Mouse (Mus musculus): Measurements from ENCODE around the gene Nol3.

Nol3 gene

GRCm38 (mm10) chr8:105263244-105263912 lies 12.6 kb upstream of the Nol3 start:
- DNase-seq (ENCODE audit: low spot score): no peak

DNA sequence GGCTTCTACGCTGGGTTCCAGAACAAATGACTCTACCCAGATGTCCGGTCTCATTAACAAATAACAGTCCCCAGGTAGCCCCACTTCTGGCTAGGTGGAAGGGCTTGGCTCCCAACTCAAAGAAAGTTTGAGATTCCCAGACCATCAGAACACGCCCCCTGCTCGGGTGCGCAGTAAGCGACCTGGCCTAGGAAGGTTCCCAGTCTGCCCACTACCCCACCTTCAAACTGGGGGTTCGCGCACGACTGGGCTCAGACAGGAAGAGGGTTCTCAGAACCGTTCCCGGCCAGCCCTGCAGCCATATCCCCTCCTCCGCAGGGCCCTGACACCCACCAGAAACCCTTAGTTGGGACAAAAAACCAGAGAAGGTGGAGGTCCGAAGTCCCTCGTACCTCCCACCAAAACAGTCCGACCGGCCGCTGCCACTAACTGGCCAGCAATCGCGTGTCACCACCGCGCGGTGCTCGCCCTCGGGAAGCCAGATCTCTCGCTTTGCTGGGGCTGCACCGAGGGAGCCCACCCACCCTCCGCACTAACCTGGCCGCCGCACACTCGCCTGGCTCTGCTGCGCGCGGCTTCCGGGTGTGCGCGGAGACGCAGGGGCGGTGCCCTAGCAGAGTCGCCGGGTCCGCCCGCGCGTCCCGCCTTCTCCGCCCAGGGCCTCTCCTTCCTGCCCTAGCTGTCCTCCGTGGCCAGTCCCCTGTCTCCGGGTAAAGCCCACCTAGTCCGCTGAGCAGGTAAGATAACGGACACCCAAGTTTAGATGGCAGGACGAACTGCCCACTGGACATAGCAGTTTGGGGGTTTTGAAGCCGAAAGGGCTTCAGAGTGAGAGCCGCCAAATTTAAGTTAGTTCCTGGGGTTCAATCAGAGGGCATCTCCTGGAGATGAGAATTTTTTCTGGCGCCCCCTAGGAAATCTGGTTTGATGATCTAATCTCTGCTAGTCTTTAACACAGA lies 11.6 kb upstream of the Nol3 start, which contains the start of the genes Tradd and Fbxl8:
Tradd (minus strand) TSS at position 586 of the 959 bp plus-strand sequence.
Fbxl8 (plus strand) TSS at position 625 of the 959 bp plus-strand sequence.
- DNase-seq (ENCODE audit: low spot score): peak; percentile 62

DNA sequence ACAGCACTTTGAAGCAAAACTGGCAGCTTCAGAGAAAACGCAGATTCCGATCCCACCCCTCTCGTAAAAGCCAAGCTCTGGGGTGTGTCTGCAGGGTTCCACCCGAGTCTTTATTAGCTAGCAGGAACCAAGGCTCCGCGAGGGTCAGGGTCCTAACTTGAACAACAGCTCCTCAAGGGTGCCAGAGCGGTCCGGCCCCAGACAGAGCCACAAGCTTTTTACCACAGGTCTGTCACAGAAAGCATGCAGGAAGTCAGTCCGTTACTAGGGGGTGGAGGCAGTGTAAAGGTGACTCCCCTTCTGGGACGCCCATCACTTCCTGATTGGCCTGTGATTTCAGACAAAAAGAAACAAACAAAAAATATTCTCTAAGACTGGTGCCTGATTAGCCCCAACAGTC lies 10.8 kb upstream of the Nol3 start:
- DNase-seq (ENCODE audit: low spot score): no peak

DNA sequence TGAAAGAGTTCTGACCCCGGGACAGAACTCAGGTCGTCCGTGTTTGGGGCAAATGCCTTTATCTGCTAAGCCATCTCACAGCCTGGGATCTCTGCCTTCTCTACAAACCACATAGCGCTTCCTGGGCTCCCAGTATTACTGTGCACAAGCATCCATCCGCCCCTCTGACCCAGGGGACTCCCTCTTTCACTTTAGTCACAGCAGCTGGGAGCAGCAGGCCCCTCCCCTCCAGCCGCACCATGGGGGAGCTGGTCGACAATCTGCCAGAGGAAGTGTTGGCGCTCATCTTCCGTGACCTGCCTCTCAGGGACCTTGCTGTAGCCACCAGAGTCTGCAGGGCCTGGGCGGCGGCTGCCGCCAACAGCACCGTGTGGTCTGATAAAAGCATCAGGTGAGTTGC lies 9.2 kb upstream of the Nol3 start:
- no peak for DNase-seq (ENCODE audit: low spot score)

- no peak for DNase-seq (ENCODE audit: low spot score)
These were observed 7.4 kb upstream of the Nol3 start for GRCm38 (mm10) chr8:105268342-105269074.

DNA sequence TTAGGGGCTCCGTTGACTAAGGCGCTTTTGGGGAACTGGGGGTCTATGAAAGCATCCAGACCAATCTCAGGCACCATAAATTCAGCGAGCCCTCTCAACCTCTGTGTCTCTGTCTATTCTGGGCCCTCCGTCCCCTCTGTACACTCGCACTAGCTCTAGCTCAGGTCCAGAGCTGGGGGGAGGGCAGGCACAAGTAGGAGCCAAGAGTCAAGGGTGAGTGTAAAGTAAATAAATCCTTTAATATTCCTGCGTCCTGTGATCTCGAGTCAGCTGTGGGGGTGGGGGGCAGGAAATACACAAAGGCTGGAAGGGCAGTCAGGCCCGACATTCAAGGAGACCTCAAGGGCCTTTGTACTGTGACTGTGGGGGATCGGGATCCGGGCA lies 6.9 kb upstream of the Nol3 start:
- no peak for DNase-seq (ENCODE audit: low spot score)

GRCm38 (mm10) chr8:105269461-105269947 lies 6.4 kb upstream of the Nol3 start, which contains the start of gene Hsf4:
Hsf4 (plus strand) TSS chr8:105269801.
- DNase-seq (ENCODE audit: low spot score): no peak

GRCm38 (mm10) chr8:105270101-105270915 lies 5.6 kb upstream of the Nol3 start:
- no peak for DNase-seq (ENCODE audit: low spot score)

- no peak for DNase-seq (ENCODE audit: low spot score)
These were observed 5.1 kb upstream of the Nol3 start for GRCm38 (mm10) chr8:105270916-105271186.

- no peak for DNase-seq (ENCODE audit: low spot score)
These were observed 553 bp upstream of the Nol3 start for GRCm38 (mm10) chr8:105275387-105275786.

GRCm38 (mm10) chr8:105276292-105277120 lies 566 bp downstream of the Nol3 start:
- DNase-seq (ENCODE audit: low spot score): no peak

DNA sequence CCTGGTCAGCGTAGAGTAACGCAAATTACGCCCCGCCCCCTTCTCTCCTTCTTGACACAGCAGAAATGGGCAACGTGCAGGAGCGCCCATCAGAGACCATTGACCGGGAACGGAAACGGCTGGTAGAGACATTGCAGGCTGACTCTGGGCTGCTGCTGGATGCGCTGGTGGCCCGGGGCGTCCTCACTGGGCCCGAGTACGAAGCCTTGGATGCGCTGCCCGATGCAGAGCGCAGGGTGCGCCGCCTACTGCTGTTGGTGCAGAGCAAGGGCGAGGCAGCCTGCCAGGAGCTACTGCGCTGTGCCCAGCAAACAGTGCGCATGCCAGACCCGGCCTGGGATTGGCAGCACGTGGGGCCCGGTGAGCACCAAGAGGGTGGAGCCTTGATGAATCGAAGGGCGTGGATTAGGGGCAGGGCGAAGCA lies 3.0 kb downstream of the Nol3 start:
- DNase-seq (ENCODE audit: low spot score): peak; percentile 69

GRCm38 (mm10) chr8:105280567-105280966 lies 4.6 kb downstream of the Nol3 start:
- no peak for DNase-seq (ENCODE audit: low spot score)

GRCm38 (mm10) chr8:105281821-105282220 lies 5.9 kb downstream of the Nol3 start:
- no peak for DNase-seq (ENCODE audit: low spot score)

DNA sequence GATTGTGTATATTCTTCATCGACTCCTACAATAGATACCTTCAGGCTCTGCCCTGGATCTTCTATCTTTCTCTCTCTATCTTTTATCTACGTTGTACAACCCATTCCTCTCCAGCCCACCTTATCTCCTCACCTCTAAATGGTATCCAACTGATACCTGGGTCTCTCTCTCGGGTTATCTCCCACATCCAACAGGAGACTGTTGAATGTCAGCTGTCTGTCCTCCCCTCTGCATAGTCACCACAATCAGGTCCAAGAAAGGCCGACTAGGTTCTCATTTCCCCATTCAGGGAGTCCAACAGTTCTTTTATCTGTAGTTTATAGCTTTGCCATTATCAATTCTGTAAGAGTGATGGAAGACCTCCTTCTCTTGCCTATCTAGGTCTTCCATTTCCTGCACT lies 6.3 kb downstream of the Nol3 start:
- DNase-seq (ENCODE audit: low spot score): no peak

GRCm38 (mm10) chr8:105283074-105283473 lies 7.1 kb downstream of the Nol3 start:
- no peak for DNase-seq (ENCODE audit: low spot score)

GRCm38 (mm10) chr8:105285514-105285913 lies 9.6 kb downstream of the Nol3 start:
- no peak for DNase-seq (ENCODE audit: low spot score)

GRCm38 (mm10) chr8:105286907-105287306 lies 11.0 kb downstream of the Nol3 start:
- no peak for DNase-seq (ENCODE audit: low spot score)

DNA sequence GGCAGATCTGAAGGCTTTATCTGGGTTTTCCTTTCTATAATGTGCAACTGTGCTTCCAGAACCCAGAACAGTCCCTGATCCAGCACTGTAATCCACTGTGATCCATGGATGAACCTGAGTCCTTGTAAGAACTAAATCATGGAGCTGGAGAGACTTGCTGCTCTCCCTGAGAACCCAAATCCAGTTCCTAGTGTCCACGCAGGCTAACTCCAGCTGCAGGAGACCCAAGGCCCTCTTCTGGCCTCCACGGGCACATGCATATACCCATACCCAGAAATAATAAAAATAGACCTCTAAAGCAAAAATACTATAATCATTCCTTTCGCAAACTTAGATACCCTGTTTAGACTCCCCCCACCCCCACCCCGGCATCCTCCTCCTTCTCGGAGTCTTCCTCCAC lies 12.3 kb downstream of the Nol3 start:
- DNase-seq (ENCODE audit: low spot score): no peak

- peak; percentile 91 for DNase-seq (ENCODE audit: low spot score)
These were observed 13.2 kb downstream of the Nol3 start for GRCm38 (mm10) chr8:105288958-105289732.

Data from ovary, postnatal 14 days (tissue).